Mouse (Mus musculus) heart, embryonic 11.5 days (tissue): ENCODE data around the gene Sept11. TPM values are rescaled to one million over a fixed set of nuclear protein-coding genes. Genes with fewer than 3 reads are reported as not detected.
A peak's percentile ranks its signal among the peaks of the same experiment; 100 is the strongest.

Experiments
- ATAC-seq: fragments of 200-750 bp; cut with Nextera tagmentation; replicated peaks from 2 replicates; pipeline ENCODE4 v1.8.0; 2017; ENCODE audit warnings: moderate library complexity; ENCODE audit not compliant: insufficient number of reproducible peaks, low FRiP score, low TSS enrichment
- H3K27ac ChIP-seq: fragments of 300-500 bp; sonication (generic); 2 replicates; pipeline ENCODE4 v1.5.1; 2014; ENCODE audit warnings: mild to moderate bottlenecking, low read depth, low read length
- H3K27me3 ChIP-seq: fragments of 300-500 bp; sonication (generic); 2 replicates; pipeline ENCODE4 v1.6.1; 2014; ENCODE audit warnings: mild to moderate bottlenecking, low read length, mixed read lengths; ENCODE audit not compliant: control insufficient read depth, insufficient read depth
- H3K36me3 ChIP-seq: fragments of 300-500 bp; sonication (generic); 2 replicates; pipeline ENCODE4 v1.6.1; 2014; ENCODE audit warnings: mild to moderate bottlenecking, low read length, moderate library complexity, mixed read lengths; ENCODE audit not compliant: control insufficient read depth, insufficient read depth
- H3K4me1 ChIP-seq: fragments of 300-500 bp; sonication (generic); 2 replicates; pipeline ENCODE4 v1.6.1; 2014; ENCODE audit warnings: low read length; ENCODE audit not compliant: control insufficient read depth, insufficient read depth
- H3K4me2 ChIP-seq: fragments of 300-500 bp; sonication (generic); 2 replicates; pipeline ENCODE4 v1.6.1; 2014; ENCODE audit warnings: mild to moderate bottlenecking, moderate library complexity
- H3K4me3 ChIP-seq: fragments of 300-500 bp; sonication (generic); 2 replicates; pipeline ENCODE4 v1.5.1; 2014; ENCODE audit warnings: low read depth, low read length
- H3K9ac ChIP-seq: fragments of 300-500 bp; sonication (generic); 2 replicates; pipeline ENCODE4 v1.6.1; 2014; ENCODE audit warnings: mild to moderate bottlenecking, low read depth, low read length, moderate library complexity
- H3K9me3 ChIP-seq: fragments of 300-500 bp; sonication (generic); replicated peaks from 2 replicates; pipeline ENCODE4 v1.6.1; 2016; ENCODE audit warnings: low read length; ENCODE audit not compliant: control insufficient read depth
- WGBS: fragments of 180-500 bp; shearing (Covaris S2); extraction: QIAGEN DNeasy Blood & Tissue Kit; methylation state at CpG from one replicate; pipeline ENCODE4 v1.1.7; 2014; ENCODE audit not compliant: insufficient replicate concordance; 5-methylcytosine and 5-hydroxymethylcytosine counted together
- polyA plus RNA-seq: library from polyadenylated mRNA; unstranded; fragments of >200 nt; fragmentation: Nextera tagmentation; extraction: Ambion mirVana; gene quantifications from 2 replicates; pipeline ENCODE4 v1.2.1, GENCODE M21; 2014

The Sept11 gene
- 96.6 and 97.3 TPM in 2 replicates for polyA plus RNA-seq

DNA sequence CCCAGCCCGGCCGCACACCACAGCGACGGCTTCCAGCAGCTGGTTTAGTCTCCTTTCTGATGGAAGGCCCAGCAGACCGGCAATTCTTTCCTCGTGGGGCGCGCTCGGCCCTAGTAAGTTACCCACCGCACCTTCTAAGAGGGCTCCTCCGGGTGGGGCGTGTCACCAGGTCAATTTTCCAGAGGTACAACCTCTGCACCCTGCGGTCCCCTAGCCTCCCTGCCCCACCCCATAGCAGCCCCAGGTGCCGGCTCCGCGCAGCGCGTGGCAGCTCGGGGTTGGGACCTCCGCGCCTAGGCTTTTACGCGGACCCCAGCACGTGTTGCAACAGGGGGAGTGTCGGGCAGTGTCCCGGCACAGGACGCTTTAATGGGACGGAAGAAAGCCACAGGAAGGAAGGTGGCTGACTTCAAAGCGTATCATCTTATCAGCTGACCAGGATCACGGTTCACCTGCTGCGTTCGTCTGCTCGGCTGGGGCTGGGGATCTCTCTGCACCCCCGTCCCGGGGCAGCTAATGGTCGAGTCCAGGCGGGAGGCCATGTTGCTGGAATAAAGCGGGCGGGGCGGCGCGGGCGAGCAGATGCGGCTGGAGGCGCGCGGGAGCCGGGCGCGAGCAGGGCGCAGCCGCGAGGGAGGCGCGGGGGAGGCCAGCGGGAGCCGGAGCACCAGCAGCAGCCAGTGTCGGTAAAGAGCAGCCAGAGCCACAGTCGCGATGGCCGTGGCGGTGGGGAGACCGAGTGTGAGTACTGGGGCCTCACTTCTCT lies at the start of gene Sept11:
Gene Sept11 (plus strand): TSS at position 581 of the 766 bp plus-strand sequence.
- peaks cover 28% of the 10 kb centered on the region for H3K4me1 ChIP-seq
- H3K27me3 ChIP-seq = no peaks in the 10 kb centered on the region
- under 1% methylated on average over 63 of the region's 63 CpGs for WGBS

DNA sequence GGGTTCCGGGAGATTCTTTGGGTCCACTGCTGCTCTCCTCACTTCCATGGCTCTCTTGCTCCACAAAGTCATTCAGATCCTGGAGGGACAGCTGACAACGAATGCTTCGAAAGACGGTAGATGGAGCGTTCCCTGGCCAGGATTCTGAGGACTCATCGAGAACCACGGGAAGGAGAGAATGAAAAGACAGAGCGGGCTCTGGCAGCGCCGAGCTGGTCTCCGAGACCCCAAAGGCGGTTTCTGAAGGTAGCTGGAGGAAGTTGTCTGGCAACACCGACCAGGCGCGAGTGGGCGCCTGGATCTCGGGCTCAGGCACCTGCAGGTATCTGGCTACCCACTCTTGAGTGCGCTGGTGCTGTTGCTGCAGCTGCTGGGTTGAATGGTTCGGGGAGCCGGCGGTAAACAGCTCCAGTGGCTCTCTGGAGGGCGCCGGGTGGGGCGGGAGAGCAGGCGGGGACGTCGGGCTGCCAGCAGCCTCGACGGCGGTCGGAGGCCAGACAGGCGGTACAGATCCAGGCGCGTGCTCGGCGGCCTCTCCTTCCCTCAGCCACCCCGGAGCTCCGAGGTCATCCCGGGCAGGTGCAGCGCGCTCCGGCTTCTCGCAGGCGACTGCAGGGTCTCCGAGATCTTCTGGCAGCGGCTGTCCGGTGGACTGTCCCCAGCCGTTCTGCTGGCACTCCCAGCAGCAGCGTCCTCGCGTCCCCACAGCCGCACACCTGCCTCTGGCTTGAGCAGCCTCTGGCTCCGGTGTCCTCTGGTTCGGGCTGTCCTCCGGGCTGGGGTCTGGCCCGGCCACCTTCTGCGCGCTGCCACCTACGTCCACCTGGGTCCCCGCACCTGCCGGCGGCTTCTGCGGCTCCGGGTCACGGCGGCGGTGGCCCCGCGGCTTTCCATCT lies 49.3 kb upstream of the Sept11 start:
- Histone ChIP-seq H3K27me3 (peaks cover 41% of the 10 kb centered on the region), H3K27ac (no peak overlapping the region), H3K36me3 (no peaks in the 10 kb centered on the region), H3K9ac (peak overlapping the region; percentile 62), H3K4me3 (peak overlapping the region; percentile 61), H3K4me2 (peak overlapping the region; percentile 98), H3K4me1 (peaks cover 12% of the 10 kb centered on the region), H3K9me3 (no peaks in the 10 kb centered on the region)
- 4% methylated on average over 67 of the region's 69 CpGs for WGBS
- ATAC-seq = peak; percentile 16; the same call in 1 of the 2 replicates

More for the DNA sequence above, at the start of gene Sept11:
- H3K4me2 ChIP-seq = peak within 1 kb of the TSS; percentile 97
- H3K9me3 ChIP-seq = no peaks in the 10 kb centered on the region
- ATAC-seq = peak; percentile 90
- H3K27ac ChIP-seq = peak within 1 kb of the TSS; percentile 85
- peak within 1 kb of the TSS; percentile 91 for H3K4me3 ChIP-seq
- no peaks in the 10 kb centered on the region for H3K36me3 ChIP-seq
- H3K9ac ChIP-seq = peak within 1 kb of the TSS; percentile 92

DNA sequence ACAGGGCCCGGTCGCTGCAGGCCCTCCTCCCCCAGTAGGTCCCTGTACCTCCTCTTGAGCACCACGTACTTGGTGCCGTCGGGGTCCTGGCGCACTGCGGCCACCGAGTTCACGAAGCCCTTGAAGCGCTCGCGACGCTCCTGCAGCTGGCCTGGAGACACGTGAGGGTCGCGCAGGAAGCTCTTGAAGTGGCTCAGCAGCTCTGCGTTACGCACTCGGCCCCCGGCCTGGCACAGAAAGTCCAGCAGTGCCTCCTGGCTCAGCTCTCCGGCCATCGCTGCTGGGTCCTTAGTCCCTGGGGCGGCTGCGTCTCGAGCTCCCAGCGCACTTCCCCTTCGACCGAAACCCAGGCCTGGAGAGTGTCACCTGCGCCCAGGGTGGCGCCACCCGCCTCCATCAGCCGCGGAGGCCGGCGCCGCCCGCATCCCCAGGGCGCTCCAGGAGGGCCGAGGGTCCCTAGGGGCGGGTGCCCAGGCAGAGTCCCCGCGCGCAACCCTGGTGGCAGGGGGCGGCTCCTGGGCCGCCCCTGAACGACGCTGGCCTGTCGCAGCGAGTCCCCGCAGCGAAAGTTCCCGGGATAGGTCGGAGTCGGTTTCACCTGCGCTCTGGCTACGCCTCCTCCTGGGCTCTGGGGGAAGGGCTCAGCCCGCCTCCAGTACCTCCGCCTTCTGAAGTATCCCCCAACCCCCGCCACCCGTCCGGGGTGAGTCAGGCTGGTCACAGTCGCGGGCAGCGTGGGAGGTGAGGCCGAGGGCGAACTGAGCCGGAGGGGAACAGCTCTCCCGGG lies 48.5 kb upstream of the Sept11 start, which contains the start of gene Sowahb:
Gene Sowahb (minus strand): TSS at position 439 of the 787 bp plus-strand sequence.
- no peaks in the 10 kb centered on the region for H3K9me3 ChIP-seq
- H3K4me1 ChIP-seq = peaks cover 10% of the 10 kb centered on the region
- WGBS = under 1% methylated on average over 67 of the region's 68 CpGs
- H3K4me3 ChIP-seq = peak within 1 kb of the TSS; percentile 61
- H3K27me3 ChIP-seq = peaks cover 41% of the 10 kb centered on the region
- H3K9ac ChIP-seq = peak within 1 kb of the TSS; percentile 62
- no peaks in the 10 kb centered on the region for H3K36me3 ChIP-seq
- H3K4me2 ChIP-seq = peak within 1 kb of the TSS; percentile 98
- ATAC-seq = peak; percentile 47; the same call in 1 of the 2 replicates
- no peak within 1 kb of the TSS for H3K27ac ChIP-seq

DNA sequence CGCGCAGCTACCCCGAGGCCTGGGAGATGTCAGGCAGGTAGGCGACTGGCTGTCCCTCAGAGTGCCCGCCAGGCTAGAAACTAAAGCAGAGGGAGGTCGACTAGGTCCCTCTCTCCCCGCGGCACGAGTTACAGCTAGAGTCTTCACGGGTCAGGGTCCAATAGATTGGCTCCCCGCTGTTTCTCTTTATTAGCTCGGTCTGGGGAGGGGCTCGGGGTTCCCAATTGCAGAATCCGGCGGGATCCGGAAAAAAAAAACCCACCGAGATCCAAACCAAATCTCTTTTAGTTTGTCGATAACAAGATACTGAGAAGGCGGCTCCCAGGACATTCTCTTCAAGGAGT lies 47.9 kb upstream of the Sept11 start:
- H3K9ac ChIP-seq = peak overlapping the region; percentile 62; the same call in 1 of the 2 replicates
- no peaks in the 10 kb centered on the region for H3K9me3 ChIP-seq
- H3K27ac ChIP-seq = no peak overlapping the region
- no peak for ATAC-seq
- H3K27me3 ChIP-seq = peaks cover 41% of the 10 kb centered on the region
- peak overlapping the region; percentile 61 for H3K4me3 ChIP-seq
- peaks cover 10% of the 10 kb centered on the region for H3K4me1 ChIP-seq
- H3K36me3 ChIP-seq = no peaks in the 10 kb centered on the region
- peak overlapping the region; percentile 98 for H3K4me2 ChIP-seq
- 1% methylated on average over 19 of the region's 19 CpGs for WGBS

DNA sequence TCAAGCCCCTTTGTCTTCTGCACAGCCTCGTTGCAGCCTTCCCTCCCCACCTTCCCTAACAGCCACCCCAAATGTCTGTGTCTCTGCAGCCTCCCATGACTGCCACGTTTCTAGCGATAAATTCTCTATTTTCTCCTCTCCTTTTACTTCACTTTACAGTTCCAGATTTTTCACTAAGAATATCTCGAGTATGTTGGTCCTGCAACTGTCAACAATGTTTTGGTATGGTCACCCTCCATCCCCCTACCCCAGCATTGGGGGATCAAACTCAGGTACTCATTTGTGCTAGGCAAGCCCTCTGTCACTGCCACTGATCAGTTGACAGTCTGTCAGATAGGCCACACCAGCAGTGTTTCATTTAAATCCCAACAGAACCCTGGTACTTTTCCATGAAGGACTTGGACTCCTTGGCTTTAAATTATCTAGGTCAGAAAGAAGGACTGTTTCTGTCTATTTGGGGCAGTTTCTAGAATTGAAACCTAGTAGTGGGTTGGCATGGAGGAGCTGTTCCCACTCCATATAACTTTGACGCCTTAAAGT lies 46.9 kb upstream of the Sept11 start:
- WGBS = 23% methylated on average over 5 of the region's 5 CpGs
- no peak overlapping the region for H3K4me2 ChIP-seq
- no peak overlapping the region for H3K4me3 ChIP-seq
- peaks cover 41% of the 10 kb centered on the region for H3K27me3 ChIP-seq
- no peak for ATAC-seq
- H3K9me3 ChIP-seq = no peaks in the 10 kb centered on the region
- no peaks in the 10 kb centered on the region for H3K36me3 ChIP-seq
- no peak overlapping the region for H3K9ac ChIP-seq
- H3K4me1 ChIP-seq = peaks cover 10% of the 10 kb centered on the region
- H3K27ac ChIP-seq = no peak overlapping the region

DNA sequence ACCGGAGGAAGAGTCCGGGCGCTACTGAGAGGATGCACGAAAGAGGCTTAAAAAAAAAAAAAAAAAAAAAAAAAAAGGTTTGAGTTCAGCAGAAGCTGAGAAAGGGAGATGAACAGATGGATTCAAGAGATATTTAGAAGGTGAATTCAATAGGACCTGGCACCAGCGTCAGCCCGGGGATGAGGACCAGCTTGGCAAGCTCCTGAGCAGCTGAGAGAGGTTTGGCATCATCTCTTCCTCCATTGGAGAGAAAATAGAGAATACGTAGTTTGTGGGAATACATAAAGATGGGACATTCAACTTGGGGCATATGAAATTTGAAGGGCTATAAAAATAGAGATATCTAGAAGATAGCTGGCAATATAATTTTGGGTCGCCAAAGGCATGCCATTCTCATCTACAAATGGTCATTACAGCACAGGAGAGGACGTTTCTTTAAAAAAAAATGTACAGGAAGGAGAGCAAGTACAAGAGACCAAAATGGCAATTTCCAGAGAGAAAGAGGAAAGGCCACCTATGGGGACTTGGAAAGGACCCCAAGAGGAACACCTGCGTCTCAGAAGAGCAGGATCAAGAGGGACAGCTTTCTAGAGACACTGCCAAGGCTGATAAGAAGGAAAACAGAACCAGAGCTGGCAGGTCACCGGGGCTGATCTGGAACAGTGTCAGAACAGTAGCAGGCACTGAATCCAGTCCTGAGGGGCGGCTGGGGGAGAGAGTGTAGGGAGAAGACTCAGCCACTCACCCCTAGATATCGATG lies 44.6 kb upstream of the Sept11 start:
- no peaks in the 10 kb centered on the region for H3K9me3 ChIP-seq
- H3K4me3 ChIP-seq = no peak overlapping the region
- H3K4me1 ChIP-seq = peaks cover 7% of the 10 kb centered on the region
- no peak overlapping the region for H3K9ac ChIP-seq
- WGBS = 62% methylated on average over 13 of the region's 13 CpGs
- peaks cover 28% of the 10 kb centered on the region for H3K27me3 ChIP-seq
- H3K4me2 ChIP-seq = no peak overlapping the region
- ATAC-seq = no peak
- no peaks in the 10 kb centered on the region for H3K36me3 ChIP-seq
- H3K27ac ChIP-seq = no peak overlapping the region

DNA sequence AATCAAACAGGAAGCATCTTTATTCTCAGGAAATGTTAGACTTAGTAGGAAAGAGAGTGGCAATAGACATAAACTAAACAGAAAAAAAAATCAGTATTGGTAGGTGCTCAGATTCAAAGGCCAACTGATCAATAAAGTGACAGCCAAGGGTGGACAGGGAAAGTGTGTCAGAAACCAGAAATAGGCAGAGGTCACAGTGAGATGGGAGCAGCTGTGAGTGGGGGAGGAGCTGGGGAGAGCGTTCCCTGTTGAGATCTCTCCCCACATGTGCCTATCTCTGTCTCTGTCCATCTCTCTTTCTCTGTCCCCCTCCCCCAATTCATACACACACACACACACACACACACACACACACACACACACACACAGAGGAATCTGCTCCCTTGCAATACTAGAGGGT lies 43.3 kb upstream of the Sept11 start:
- H3K4me2 ChIP-seq = no peak overlapping the region
- no peak for ATAC-seq
- WGBS = 57% methylated on average over 1 of the region's 1 CpGs

More for the DNA sequence above, 43.3 kb upstream of the Sept11 start:
- H3K27ac ChIP-seq = no peak overlapping the region
- H3K36me3 ChIP-seq = no peaks in the 10 kb centered on the region
- no peaks in the 10 kb centered on the region for H3K9me3 ChIP-seq
- no peak overlapping the region for H3K9ac ChIP-seq
- no peak overlapping the region for H3K4me3 ChIP-seq
- H3K27me3 ChIP-seq = peaks cover 15% of the 10 kb centered on the region
- H3K4me1 ChIP-seq = no peaks in the 10 kb centered on the region; the same call in 1 of the 2 replicates
